Mouse (Mus musculus) hindbrain, postnatal 0 days (tissue): ENCODE data around the gene 2310061I04Rik. TPM values are rescaled to one million over a fixed set of nuclear protein-coding genes. Genes with fewer than 3 reads are reported as not detected.
A peak's percentile ranks its signal among the peaks of the same experiment; 100 is the strongest.

ENCODE experiments used
- ATAC-seq: fragments of 200-750 bp; cut with Nextera tagmentation; 2 replicates; pipeline ENCODE4 v1.8.0; 2017; ENCODE audit warnings: mild to moderate bottlenecking, moderate TSS enrichment, moderate library complexity
- DNase-seq: peaks from one replicate; pipeline ENCODE4 v3.0.0-alpha.2; 2015; ENCODE audit warnings: low spot score
- H3K27ac ChIP-seq: fragments of 300-500 bp; sonication (generic); 2 replicates; pipeline ENCODE4 v1.5.1; 2014; ENCODE audit warnings: mild to moderate bottlenecking
- H3K27me3 ChIP-seq: fragments of 300-500 bp; sonication (generic); 2 replicates; pipeline ENCODE4 v1.6.1; 2014; ENCODE audit warnings: low read length, mixed read lengths; ENCODE audit not compliant: insufficient read depth
- H3K36me3 ChIP-seq: fragments of 300-500 bp; sonication (generic); 2 replicates; pipeline ENCODE4 v1.6.1; 2014; ENCODE audit warnings: low read length, mixed read lengths; ENCODE audit not compliant: insufficient read depth
- H3K4me1 ChIP-seq: fragments of 300-500 bp; sonication (generic); 2 replicates; pipeline ENCODE4 v1.6.1; 2014; ENCODE audit warnings: antibody characterized with exemption, low read length, mixed read lengths; ENCODE audit not compliant: insufficient read depth
- H3K4me2 ChIP-seq: fragments of 300-500 bp; sonication (generic); 2 replicates; pipeline ENCODE4 v1.6.1; 2014; ENCODE audit warnings: low read depth, mild to moderate bottlenecking, low read length, moderate library complexity, mixed read lengths
- H3K4me3 ChIP-seq: fragments of 300-500 bp; sonication (generic); 2 replicates; pipeline ENCODE4 v1.5.1; 2014; ENCODE audit warnings: low read length
- H3K9ac ChIP-seq: fragments of 300-500 bp; sonication (generic); replicated peaks from 2 replicates; pipeline ENCODE4 v1.6.1; 2014; ENCODE audit warnings: mild to moderate bottlenecking, low read length, moderate library complexity, mixed read lengths
- H3K9me3 ChIP-seq: fragments of 300-500 bp; sonication (generic); 2 replicates; pipeline ENCODE4 v1.6.1; 2016; ENCODE audit warnings: low read length, mixed read lengths
- CTCF ChIP-seq: IDR thresholded peaks from 2 replicates; pipeline ENCODE4 v1.5.1; 2016; ENCODE audit warnings: antibody characterized with exemption, control low read depth, low read depth
- WGBS: fragments of 180-500 bp; shearing (Covaris S2); extraction: QIAGEN DNeasy Blood & Tissue Kit; methylation state at CpG from one replicate; pipeline ENCODE4 v1.1.7; 2014; 5-methylcytosine and 5-hydroxymethylcytosine counted together
- polyA plus RNA-seq: library from polyadenylated mRNA; unstranded; fragments of >200 nt; fragmentation: Nextera tagmentation; extraction: Ambion mirVana; gene quantifications from 2 replicates; pipeline ENCODE4 v1.2.1, GENCODE M21; 2015
- total RNA-seq: library from RNA; depleted of rRNA; stranded (reverse); fragments of >200 nt; gene quantifications from 2 replicates; pipeline ENCODE4 v1.2.3, GENCODE M21; 2014

2310061I04Rik gene
- total and polyA plus RNA-seq, 2 experiments from 2014 or later, result 49.2 to 74.3 TPM

- Histone ChIP-seq H3K36me3 (no peaks in the 10 kb centered on the region), H3K4me1 (peaks cover 19% of the 10 kb centered on the region), H3K9me3 (no peaks in the 10 kb centered on the region), H3K4me2 (peak overlapping the region; percentile 93), H3K27ac (peak overlapping the region; percentile 95), H3K9ac (peak overlapping the region; percentile 84), H3K4me3 (peak overlapping the region; percentile 56), H3K27me3 (no peaks in the 10 kb centered on the region)
- no peak for TF ChIP-seq CTCF
- ATAC-seq (peak; percentile 46), DNase-seq (peak; percentile 74)
- under 1% methylated on average over 23 of the region's 38 CpGs for WGBS
Measured at GRCm38 (mm10) chr17:35866281-35866831, 30.9 kb downstream of the 2310061I04Rik start.

DNA sequence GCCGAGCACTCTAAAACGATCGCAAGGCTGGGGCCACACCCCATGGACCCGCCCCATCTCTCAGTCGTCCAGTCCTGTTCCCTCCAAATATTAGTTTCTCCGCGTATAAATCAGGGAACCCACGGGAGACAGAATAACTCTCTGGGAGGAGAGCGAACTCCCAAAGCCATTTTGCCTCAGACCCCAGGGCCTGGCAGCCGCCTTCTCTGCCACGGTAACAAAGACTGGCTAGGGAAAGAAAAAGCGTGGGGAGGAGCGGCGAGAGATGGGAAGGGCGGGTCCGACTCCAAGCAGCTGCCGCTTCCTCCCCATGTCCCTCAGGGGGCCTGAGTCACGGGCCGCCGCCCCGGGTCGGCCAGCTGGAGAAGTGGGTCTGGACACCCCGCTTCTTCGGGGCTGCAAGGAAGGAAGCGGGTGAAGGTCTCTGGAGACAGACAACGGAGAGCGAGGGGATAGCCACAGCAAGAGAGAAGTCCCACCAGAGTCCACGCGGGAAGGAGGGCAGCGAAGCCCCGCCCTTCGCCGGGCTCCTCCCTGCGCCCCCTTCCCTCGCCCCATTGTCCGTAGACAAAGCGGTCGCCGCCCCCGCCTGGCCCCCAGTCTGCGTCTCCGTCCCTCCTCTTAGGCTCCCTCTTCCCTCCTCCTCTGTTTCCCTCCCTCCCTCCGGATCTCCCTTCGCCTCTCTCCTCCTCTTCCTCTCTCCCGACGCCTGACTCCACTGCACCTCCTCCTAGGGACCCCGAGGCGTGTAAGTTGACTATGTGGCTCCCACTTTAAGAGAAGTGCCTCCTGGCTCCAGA is 31.6 kb downstream of the 2310061I04Rik start, which contains the start of gene Ppp1r18:
Gene Ppp1r18, plus strand, starts transcription at position 113 of the 800 bp plus-strand sequence.
- TF ChIP-seq CTCF, result no peak
- DNase-seq, result peak; percentile 84
- Histone ChIP-seq H3K27me3 (no peaks in the 10 kb centered on the region), H3K36me3 (no peaks in the 10 kb centered on the region), H3K27ac (peak within 1 kb of the TSS; percentile 95), H3K4me3 (peak within 1 kb of the TSS; percentile 56), H3K9ac (peak within 1 kb of the TSS; percentile 84), H3K4me1 (peaks cover 18% of the 10 kb centered on the region), H3K9me3 (no peaks in the 10 kb centered on the region), H3K4me2 (peak within 1 kb of the TSS; percentile 93)
- ATAC-seq, result peak; percentile 57
- WGBS, result under 1% methylated on average over 39 of the region's 48 CpGs

GRCm38 (mm10) chr17:35864832-35865353 is 32.3 kb downstream of the 2310061I04Rik start:
- Histone ChIP-seq H3K27me3 (no peaks in the 10 kb centered on the region), H3K4me3 (peak overlapping the region; percentile 56), H3K36me3 (no peaks in the 10 kb centered on the region), H3K4me2 (peak overlapping the region; percentile 93), H3K4me1 (peaks cover 11% of the 10 kb centered on the region), H3K9me3 (no peaks in the 10 kb centered on the region), H3K27ac (peak overlapping the region; percentile 95), H3K9ac (peak overlapping the region; percentile 84)
- no peak for TF ChIP-seq CTCF
- ATAC-seq (no peak), DNase-seq (no peak)
- 24% methylated on average over 10 of the region's 10 CpGs for WGBS

DNA sequence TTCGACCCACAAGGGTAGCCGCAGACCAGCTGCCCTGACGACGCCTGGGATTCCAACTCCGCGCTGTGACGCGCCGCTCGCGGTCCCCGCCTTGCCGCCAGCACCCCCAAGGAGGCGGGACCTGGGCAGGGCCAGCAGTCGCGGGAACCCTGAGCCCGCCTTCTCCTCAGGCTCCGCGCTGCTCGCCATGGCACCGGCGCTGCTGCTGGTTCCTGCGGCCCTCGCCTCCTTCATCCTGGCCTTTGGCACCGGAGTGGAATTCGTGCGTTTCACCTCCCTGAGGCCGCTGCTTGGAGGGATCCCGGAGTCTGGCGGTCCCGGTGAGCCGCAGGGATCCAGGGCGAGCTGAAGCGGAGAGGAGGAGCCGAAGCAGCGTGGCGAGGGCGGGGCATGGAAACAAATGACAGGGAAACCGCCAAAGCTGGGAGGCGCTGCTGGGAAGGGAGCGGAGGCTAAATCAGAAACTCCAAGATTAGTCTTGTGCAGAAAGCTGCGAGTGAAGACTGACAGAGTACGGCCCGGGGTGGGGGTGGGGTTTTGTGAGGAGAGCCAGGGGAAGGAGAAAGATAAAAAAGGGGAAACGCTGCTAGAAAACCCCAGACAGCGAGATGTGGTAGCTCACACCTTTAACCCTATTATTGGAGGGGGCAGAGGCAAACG is 35.9 kb downstream of the 2310061I04Rik start, which contains the start of gene Nrm:
Gene Nrm, plus strand, starts transcription at position 121 of the 660 bp plus-strand sequence.
- H3K9ac ChIP-seq, result peak within 1 kb of the TSS; percentile 57
- H3K4me2 ChIP-seq, result peak within 1 kb of the TSS; percentile 62
- H3K4me3 ChIP-seq, result peak within 1 kb of the TSS; percentile 62
- H3K36me3 ChIP-seq, result peaks cover 12% of the 10 kb centered on the region; the same call in 1 of the 2 replicates
- H3K9me3 ChIP-seq, result no peaks in the 10 kb centered on the region
- ATAC-seq (peak; percentile 93), DNase-seq (peak; percentile 93)
- H3K4me1 ChIP-seq, result no peaks in the 10 kb centered on the region; the same call in 1 of the 2 replicates
- no peaks in the 10 kb centered on the region for H3K27me3 ChIP-seq
- WGBS, result under 1% methylated on average over 47 of the region's 47 CpGs
- peak; percentile 65 for TF ChIP-seq CTCF
- peak within 1 kb of the TSS; percentile 90 for H3K27ac ChIP-seq

GRCm38 (mm10) chr17:35860831-35861197 is 36.4 kb downstream of the 2310061I04Rik start:
- H3K27me3 ChIP-seq, result no peaks in the 10 kb centered on the region
- H3K9ac ChIP-seq, result peak overlapping the region; percentile 57
- no peak for DNase-seq
- H3K36me3 ChIP-seq, result peaks cover 12% of the 10 kb centered on the region; the same call in 1 of the 2 replicates
- 2% methylated on average over 12 of the region's 12 CpGs for WGBS
- peak overlapping the region; percentile 62 for H3K4me2 ChIP-seq
- H3K4me3 ChIP-seq, result peak overlapping the region; percentile 62
- no peaks in the 10 kb centered on the region; the same call in 1 of the 2 replicates for H3K4me1 ChIP-seq
- H3K27ac ChIP-seq, result peak overlapping the region; percentile 90
- no peak for ATAC-seq
- H3K9me3 ChIP-seq, result no peaks in the 10 kb centered on the region
- TF ChIP-seq CTCF, result no peak

GRCm38 (mm10) chr17:35859835-35860234 is 37.4 kb downstream of the 2310061I04Rik start:
- H3K36me3 ChIP-seq, result peaks cover 13% of the 10 kb centered on the region; the same call in 1 of the 2 replicates
- ATAC-seq (no peak), DNase-seq (no peak)
- no peaks in the 10 kb centered on the region for H3K9me3 ChIP-seq
- H3K9ac ChIP-seq, result no peak overlapping the region
- no peaks in the 10 kb centered on the region for H3K27me3 ChIP-seq
- no peaks in the 10 kb centered on the region; the same call in 1 of the 2 replicates for H3K4me1 ChIP-seq
- 80% methylated on average over 2 of the region's 2 CpGs for WGBS
- TF ChIP-seq CTCF, result no peak
- no peak overlapping the region for H3K4me2 ChIP-seq
- H3K4me3 ChIP-seq, result no peak overlapping the region
- H3K27ac ChIP-seq, result no peak overlapping the region
